Mouse (Mus musculus) limb, embryonic 14.5 days (tissue): ENCODE data around the gene Rps6ka5. TPM values are rescaled to one million over a fixed set of nuclear protein-coding genes. Genes with fewer than 3 reads are reported as not detected.
A peak's percentile ranks its signal among the peaks of the same experiment; 100 is the strongest.

Experiments
- ATAC-seq: fragments of 200-750 bp; cut with Nextera tagmentation; 2 replicates; pipeline ENCODE4 v1.8.0; 2017; ENCODE audit warnings: low read depth, moderate number of reproducible peaks, moderate TSS enrichment; ENCODE audit not compliant: low FRiP score
- DNase-seq: peaks from one replicate; pipeline ENCODE4 v3.0.0-alpha.2; 2015; ENCODE audit warnings: low spot score
- H3K27ac ChIP-seq: fragments of 300-500 bp; sonication (generic); replicated peaks from 2 replicates; pipeline ENCODE4 v1.5.1; 2014; ENCODE audit warnings: low read depth, mild to moderate bottlenecking, low read length, moderate library complexity, mixed read lengths
- H3K27me3 ChIP-seq: fragments of 300-500 bp; sonication (generic); 2 replicates; pipeline ENCODE4 v1.6.1; 2014; ENCODE audit warnings: low read length, mixed read lengths; ENCODE audit not compliant: control insufficient read depth, insufficient read depth
- H3K36me3 ChIP-seq: fragments of 300-500 bp; sonication (generic); 2 replicates; pipeline ENCODE4 v1.6.1; 2014; ENCODE audit warnings: mild to moderate bottlenecking, low read length, moderate library complexity, mixed read lengths; ENCODE audit not compliant: control insufficient read depth, insufficient read depth
- H3K4me1 ChIP-seq: fragments of 300-500 bp; sonication (generic); 2 replicates; pipeline ENCODE4 v1.6.1; 2014; ENCODE audit warnings: antibody characterized with exemption, low read length, mixed read lengths; ENCODE audit not compliant: control insufficient read depth, insufficient read depth
- H3K4me2 ChIP-seq: fragments of 300-500 bp; sonication (generic); replicated peaks from 2 replicates; pipeline ENCODE4 v1.6.1; 2014; ENCODE audit warnings: low read depth, mild to moderate bottlenecking, low read length, moderate library complexity; ENCODE audit not compliant: severe bottlenecking
- H3K4me3 ChIP-seq: fragments of 300-500 bp; sonication (generic); replicated peaks from 2 replicates; pipeline ENCODE4 v1.5.1; 2014; ENCODE audit warnings: low read length
- H3K9ac ChIP-seq: fragments of 300-500 bp; sonication (generic); 2 replicates; pipeline ENCODE4 v1.6.1; 2014; ENCODE audit warnings: mild to moderate bottlenecking, low read depth, low read length, moderate library complexity; ENCODE audit not compliant: severe bottlenecking
- H3K9me3 ChIP-seq: fragments of 300-500 bp; sonication (generic); 2 replicates; pipeline ENCODE4 v1.6.1; 2016; ENCODE audit warnings: low read length; ENCODE audit not compliant: control insufficient read depth
- POLR2A ChIP-seq: fragments of 200-500 bp; IDR thresholded peaks from 2 replicates; pipeline ENCODE4 v1.8.0; 2012; ENCODE audit warnings: inconsistent platforms, mild to moderate bottlenecking, moderate library complexity, borderline replicate concordance; ENCODE audit not compliant: insufficient read depth, insufficient read length; ENCODE audit errors: extremely low read depth
- WGBS: fragments of 180-500 bp; shearing (Covaris S2); extraction: QIAGEN DNeasy Blood & Tissue Kit; methylation state at CpG from one replicate; pipeline ENCODE4 v1.1.7; 2014; 5-methylcytosine and 5-hydroxymethylcytosine counted together
- polyA plus RNA-seq, 2 experiments: library from polyadenylated mRNA; depleted of rRNA in 1 of 2; stranded (reverse) in 1 of 2; unstranded in 1 of 2; fragments of >200 nt; fragmentation: Nextera tagmentation in 1 of 2; extraction: Ambion mirVana in 1 of 2; gene quantifications; 2 replicates each; pipeline versions ENCODE4 v1.2.1 to v1.2.3; 2012 to 2014

The Rps6ka5 gene
- polyA plus RNA-seq (2012; rRNA removed), result 5.1 and 5.7 TPM in 2 replicates
- 4.4 and 5.5 TPM in 2 replicates for polyA plus RNA-seq (2014; fragmentation: Nextera tagmentation; extraction: Ambion mirVana)

DNA sequence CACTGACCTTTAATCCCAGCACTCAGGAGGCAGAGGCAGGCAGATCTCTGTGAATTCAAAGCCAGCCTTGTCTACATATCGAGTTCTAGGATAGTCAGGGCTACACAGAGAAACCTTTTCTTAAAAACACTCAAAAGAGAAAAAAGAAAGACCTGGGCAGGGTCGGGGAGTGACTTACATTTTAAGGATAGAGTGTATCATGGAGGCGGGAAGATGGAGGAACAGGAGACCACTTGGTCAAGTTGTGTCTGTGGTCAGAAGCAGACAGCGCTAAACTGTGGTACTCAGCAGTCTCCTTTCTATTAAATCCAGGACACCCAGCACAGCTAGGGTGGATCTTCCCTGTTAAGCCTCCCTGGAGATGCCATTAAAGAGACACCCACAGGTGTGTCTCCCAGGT is at the start of gene Rps6ka5:
TSS of gene Rps6ka5 (minus strand) at position 333 of the 400 bp plus-strand sequence.
- ATAC-seq (no peak), DNase-seq (no peak)
- WGBS, result 88% methylated on average over 4 of the region's 4 CpGs
- Histone ChIP-seq H3K4me3 (no peak within 1 kb of the TSS), H3K9ac (no peak within 1 kb of the TSS), H3K27ac (no peak within 1 kb of the TSS), H3K27me3 (no peaks in the 10 kb centered on the region), H3K4me1 (peaks cover 7% of the 10 kb centered on the region; the same call in 1 of the 2 replicates), H3K9me3 (no peaks in the 10 kb centered on the region), H3K4me2 (peak within 1 kb of the TSS; percentile 58), H3K36me3 (no peaks in the 10 kb centered on the region)
- no peak for TF ChIP-seq POLR2A

DNA sequence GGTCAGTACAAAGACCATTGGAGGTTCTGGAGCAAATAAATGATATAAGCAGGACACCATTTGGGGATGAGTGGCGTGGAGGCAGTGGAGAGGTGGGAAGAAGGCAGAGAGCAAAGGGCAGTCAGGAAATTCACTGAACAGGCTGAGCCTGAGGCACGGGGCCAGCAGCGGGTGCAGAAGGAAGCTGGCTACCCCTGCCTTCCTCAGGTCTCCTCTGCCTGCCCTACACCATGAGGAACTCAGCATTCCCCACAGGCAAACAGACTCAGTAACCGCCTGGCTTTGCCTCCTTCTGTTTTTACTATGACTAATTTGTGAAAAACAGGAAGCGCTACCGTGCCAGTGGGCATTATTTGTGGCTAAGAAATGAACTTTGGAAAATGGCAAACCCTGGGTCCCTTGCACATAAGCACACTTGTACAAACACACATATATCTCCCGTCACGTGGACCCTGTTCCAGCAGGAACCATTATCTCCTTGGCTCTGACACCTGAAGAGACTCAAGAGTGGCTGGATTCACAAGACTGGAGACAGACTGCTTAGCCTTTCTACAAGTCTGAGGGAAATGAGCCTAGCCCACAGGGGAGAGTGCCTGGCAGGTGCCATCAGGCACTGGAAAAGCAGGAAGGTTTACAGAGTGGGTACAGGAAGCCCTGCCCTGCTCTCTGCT is 49.3 kb upstream of the Rps6ka5 start:
- Histone ChIP-seq H3K9ac (no peak overlapping the region), H3K4me3 (no peak overlapping the region), H3K27ac (no peak overlapping the region), H3K36me3 (no peaks in the 10 kb centered on the region), H3K9me3 (no peaks in the 10 kb centered on the region), H3K27me3 (no peaks in the 10 kb centered on the region), H3K4me2 (no peak overlapping the region), H3K4me1 (peaks cover 14% of the 10 kb centered on the region)
- no peak for TF ChIP-seq POLR2A
- WGBS, result 73% methylated on average over 8 of the region's 8 CpGs
- DNase-seq, result no peak
- no peak for ATAC-seq

DNA sequence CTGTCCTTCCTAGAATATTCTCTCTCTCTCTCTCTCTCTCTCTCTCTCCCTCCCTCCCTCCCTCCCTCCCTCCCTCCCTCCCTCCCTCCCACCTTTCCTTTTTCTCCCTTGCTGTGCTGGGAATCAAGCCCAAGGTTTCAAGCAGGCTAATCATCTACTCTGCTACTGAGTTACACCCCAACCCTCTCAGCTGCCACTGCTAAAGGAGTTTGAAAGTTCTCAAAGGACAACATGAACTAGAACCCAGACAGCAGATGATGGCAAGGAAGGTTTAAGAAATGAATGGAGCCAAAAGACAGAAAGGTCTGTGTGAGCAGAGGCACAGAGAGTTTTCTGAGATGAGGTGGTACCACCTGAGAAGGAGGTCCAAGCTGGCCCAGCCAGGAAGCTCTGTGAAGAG is 48.5 kb upstream of the Rps6ka5 start:
- Histone ChIP-seq H3K4me1 (peaks cover 14% of the 10 kb centered on the region), H3K9ac (no peak overlapping the region), H3K4me2 (no peak overlapping the region), H3K27me3 (no peaks in the 10 kb centered on the region), H3K4me3 (no peak overlapping the region), H3K36me3 (no peaks in the 10 kb centered on the region), H3K9me3 (no peaks in the 10 kb centered on the region), H3K27ac (no peak overlapping the region)
- no peak for TF ChIP-seq POLR2A
- ATAC-seq (no peak), DNase-seq (no peak)

GRCm38 (mm10) chr12:100774756-100775155 is 48.0 kb upstream of the Rps6ka5 start:
- ATAC-seq, result no peak
- DNase-seq, result no peak
- H3K9me3 ChIP-seq, result no peaks in the 10 kb centered on the region
- no peak overlapping the region for H3K9ac ChIP-seq
- H3K36me3 ChIP-seq, result no peaks in the 10 kb centered on the region
- no peak for TF ChIP-seq POLR2A
- no peak overlapping the region for H3K4me2 ChIP-seq
- 65% methylated on average over 7 of the region's 7 CpGs for WGBS
- H3K27ac ChIP-seq, result no peak overlapping the region
- peaks cover 12% of the 10 kb centered on the region for H3K4me1 ChIP-seq
- no peak overlapping the region for H3K4me3 ChIP-seq
- no peaks in the 10 kb centered on the region for H3K27me3 ChIP-seq

GRCm38 (mm10) chr12:100772230-100772984 is 45.6 kb upstream of the Rps6ka5 start:
- no peak for TF ChIP-seq POLR2A
- no peak overlapping the region for H3K27ac ChIP-seq
- no peak overlapping the region for H3K4me3 ChIP-seq
- no peak overlapping the region for H3K9ac ChIP-seq
- H3K9me3 ChIP-seq, result no peaks in the 10 kb centered on the region
- no peak for ATAC-seq
- no peaks in the 10 kb centered on the region for H3K36me3 ChIP-seq
- H3K4me1 ChIP-seq, result no peaks in the 10 kb centered on the region
- WGBS, result 41% methylated on average over 7 of the region's 7 CpGs
- H3K4me2 ChIP-seq, result no peak overlapping the region
- no peaks in the 10 kb centered on the region for H3K27me3 ChIP-seq
- peak; percentile 50 for DNase-seq
